Mouse (Mus musculus): ENCODE data around the gene Lix1l. TPM values are rescaled to one million over a fixed set of nuclear protein-coding genes. Genes with fewer than 3 reads are reported as not detected.
"Not testable (repeated sequence)": the region's sequence is repeated elsewhere in the genome, so short reads cannot be mapped to it uniquely, and the experiment has no call there.

Gene Lix1l
- polyA plus RNA-seq, 1 experiment from 2014 or later: 5.7 TPM

- WGBS: 2% methylated on average over 59 of the region's 60 CpGs
- H3K36me3 ChIP-seq: peaks cover 65% of the 10 kb centered on the region
Observed at GRCm38 (mm10) chr3:96634928-96635879, 34.3 kb downstream of the Lix1l start, which contains the start of the genes Pex11b and Gm42957. Pex11b (plus strand) TSS chr3:96635376. Gm42957 (plus strand) TSS chr3:96635474.

GRCm38 (mm10) chr3:96635906-96636305 is 35.0 kb downstream of the Lix1l start:
- Histone ChIP-seq H3K9ac (replicated peaks) (peak overlapping the region; percentile 95), H3K36me3 (peaks cover 71% of the 10 kb centered on the region), H3K4me3 (replicated peaks) (peak overlapping the region; percentile 95), H3K27me3 (no peaks in the 10 kb centered on the region), H3K9me3 (no peaks in the 10 kb centered on the region), H3K4me1 (replicated peaks) (peaks cover 25% of the 10 kb centered on the region), H3K27ac (peak overlapping the region; percentile 92), H3K4me2 (peak overlapping the region; percentile 73)
- WGBS: 12% methylated on average over 15 of the region's 15 CpGs
- ATAC-seq (ENCODE audit: insufficient number of reproducible peaks, insufficient read depth, low FRiP score, low TSS enrichment, low read depth): no peak

More at GRCm38 (mm10) chr3:96634928-96635879, 34.3 kb downstream of the Lix1l start, which contains the start of the genes Pex11b and Gm42957:
- Histone ChIP-seq H3K27ac (peak within 1 kb of the TSS; percentile 92), H3K27me3 (no peaks in the 10 kb centered on the region), H3K9ac (replicated peaks) (peak within 1 kb of the TSS; percentile 95), H3K4me2 (peak within 1 kb of the TSS; percentile 73), H3K9me3 (no peaks in the 10 kb centered on the region), H3K4me3 (replicated peaks) (peak within 1 kb of the TSS; percentile 95), H3K4me1 (replicated peaks) (peaks cover 29% of the 10 kb centered on the region)
- ATAC-seq (ENCODE audit: insufficient number of reproducible peaks, insufficient read depth, low FRiP score, low TSS enrichment, low read depth): peak; percentile 92

- peak overlapping the region; percentile 73 for H3K4me2 ChIP-seq
- peaks cover 21% of the 10 kb centered on the region for H3K4me1 ChIP-seq (replicated peaks)
- H3K4me3 ChIP-seq (replicated peaks): peak overlapping the region; percentile 95
- H3K9ac ChIP-seq (replicated peaks): peak overlapping the region; percentile 95
- WGBS: 75% methylated on average over 11 of the region's 11 CpGs
- H3K36me3 ChIP-seq: peaks cover 71% of the 10 kb centered on the region
- no peaks in the 10 kb centered on the region for H3K27me3 ChIP-seq
- no peaks in the 10 kb centered on the region for H3K9me3 ChIP-seq
- ATAC-seq (ENCODE audit: insufficient number of reproducible peaks, insufficient read depth, low FRiP score, low TSS enrichment, low read depth): no peak
- no peak overlapping the region for H3K27ac ChIP-seq
Observed at GRCm38 (mm10) chr3:96636448-96636847, 35.5 kb downstream of the Lix1l start.

GRCm38 (mm10) chr3:96639219-96639618 is 38.3 kb downstream of the Lix1l start:
- Histone ChIP-seq H3K27ac (no peak overlapping the region), H3K36me3 (peaks cover 71% of the 10 kb centered on the region), H3K9me3 (no peaks in the 10 kb centered on the region), H3K4me2 (no peak overlapping the region), H3K4me1 (replicated peaks) (peaks cover 17% of the 10 kb centered on the region), H3K27me3 (no peaks in the 10 kb centered on the region), H3K4me3 (replicated peaks) (no peak overlapping the region), H3K9ac (replicated peaks) (no peak overlapping the region)
- no peak for ATAC-seq (ENCODE audit: insufficient number of reproducible peaks, insufficient read depth, low FRiP score, low TSS enrichment, low read depth)
- 73% methylated on average over 1 of the region's 1 CpGs for WGBS

- no peak within 1 kb of the TSS for H3K4me2 ChIP-seq
- no peaks in the 10 kb centered on the region for H3K9me3 ChIP-seq
- no peak within 1 kb of the TSS for H3K9ac ChIP-seq (replicated peaks)
- no peak within 1 kb of the TSS for H3K4me3 ChIP-seq (replicated peaks)
- peaks cover 52% of the 10 kb centered on the region for H3K36me3 ChIP-seq
- ATAC-seq (ENCODE audit: insufficient number of reproducible peaks, insufficient read depth, low FRiP score, low TSS enrichment, low read depth): no peak
- H3K4me1 ChIP-seq (replicated peaks): 0 out of 2 replicates have a peak, but pooled peaks cover 4% of the 10 kb centered on the region
- H3K27me3 ChIP-seq: no peaks in the 10 kb centered on the region
- 68% methylated on average over 7 of the region's 7 CpGs for WGBS
- H3K27ac ChIP-seq: no peak within 1 kb of the TSS
Observed at GRCm38 (mm10) chr3:96645018-96645649, 44.2 kb downstream of the Lix1l start, which contains the start of gene Itga10. Itga10 (plus strand) TSS chr3:96645584.

GRCm38 (mm10) chr3:96647365-96647764 is 46.4 kb downstream of the Lix1l start:
- ATAC-seq (ENCODE audit: insufficient number of reproducible peaks, insufficient read depth, low FRiP score, low TSS enrichment, low read depth): no peak
- H3K9ac ChIP-seq (replicated peaks): no peak overlapping the region
- H3K4me3 ChIP-seq (replicated peaks): no peak overlapping the region
- no peaks in the 10 kb centered on the region for H3K27me3 ChIP-seq
- H3K36me3 ChIP-seq: peaks cover 32% of the 10 kb centered on the region
- no peak overlapping the region for H3K4me2 ChIP-seq
- H3K4me1 ChIP-seq (replicated peaks): 0 out of 2 replicates have a peak, but pooled peaks cover 4% of the 10 kb centered on the region
- 80% methylated on average over 3 of the region's 3 CpGs for WGBS
- H3K27ac ChIP-seq: no peak overlapping the region
- H3K9me3 ChIP-seq: no peaks in the 10 kb centered on the region

DNA sequence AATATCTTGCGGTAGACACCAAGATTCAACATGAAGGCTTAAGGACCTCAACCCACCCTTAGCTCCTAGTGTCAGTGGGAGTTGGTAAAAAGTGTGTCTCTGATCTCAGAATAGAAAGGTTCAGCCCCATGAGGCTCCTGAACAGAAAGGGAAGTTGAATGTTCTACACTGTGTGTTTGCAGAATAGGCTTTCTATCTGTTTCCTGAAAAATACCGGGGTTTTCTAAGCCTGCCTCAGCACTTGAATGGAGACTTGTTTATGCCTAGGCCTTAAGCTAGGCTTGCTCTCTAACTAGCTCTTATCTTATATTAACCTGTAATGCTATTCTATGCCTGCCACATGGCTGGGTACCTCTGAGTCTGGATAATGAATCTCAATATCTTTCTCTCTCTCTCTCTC is 60.0 kb downstream of the Lix1l start:
- Histone ChIP-seq H3K9ac (replicated peaks) (no peak overlapping the region), H3K27me3 (no peaks in the 10 kb centered on the region), H3K4me1 (replicated peaks) (peaks cover 12% of the 10 kb centered on the region), H3K27ac (no peak overlapping the region), H3K4me3 (replicated peaks) (no peak overlapping the region), H3K36me3 (peaks cover 9% of the 10 kb centered on the region; the same call in 1 of the 2 replicates), H3K9me3 (no peaks in the 10 kb centered on the region), H3K4me2 (no peak overlapping the region)
- ATAC-seq (ENCODE audit: insufficient number of reproducible peaks, insufficient read depth, low FRiP score, low TSS enrichment, low read depth): no peak
- 83% methylated on average over 2 of the region's 2 CpGs for WGBS

DNA sequence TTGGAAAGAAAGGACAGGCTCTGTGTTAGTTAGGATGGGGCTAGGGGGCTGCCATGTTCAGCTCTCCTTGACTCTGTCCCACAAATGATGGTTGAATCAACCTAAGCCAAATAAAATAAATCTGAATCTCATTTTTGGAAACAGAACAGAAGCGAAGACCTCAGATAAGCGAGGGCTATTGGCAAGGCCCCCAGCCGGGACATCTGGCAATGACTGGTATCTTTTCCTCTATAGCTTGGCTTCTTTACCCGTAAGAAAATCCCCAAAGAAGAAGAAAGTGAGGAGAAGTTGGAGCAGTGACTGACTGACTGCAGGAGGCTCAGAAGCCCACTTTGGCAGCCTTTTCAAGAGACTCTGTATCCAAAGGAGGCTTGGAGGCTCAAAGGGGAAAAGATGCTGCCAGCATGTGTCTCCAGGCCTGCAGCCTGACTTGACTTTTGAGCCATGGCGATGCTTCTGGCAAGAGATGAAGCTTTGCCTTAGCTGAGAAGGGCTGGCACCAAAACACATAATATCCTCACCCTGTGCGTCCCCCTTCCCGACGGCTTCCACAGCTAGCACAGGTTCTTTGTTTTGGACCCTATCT is 61.9 kb downstream of the Lix1l start:
- peak overlapping the region; percentile 31; the same call in 1 of the 2 replicates for H3K9ac ChIP-seq (replicated peaks)
- WGBS: 45% methylated on average over 8 of the region's 8 CpGs
- no peaks in the 10 kb centered on the region for H3K9me3 ChIP-seq
- H3K27me3 ChIP-seq: no peaks in the 10 kb centered on the region
- ATAC-seq (ENCODE audit: insufficient number of reproducible peaks, insufficient read depth, low FRiP score, low TSS enrichment, low read depth): no peak
- H3K4me2 ChIP-seq: peak overlapping the region; percentile 59
- no peaks in the 10 kb centered on the region for H3K36me3 ChIP-seq
- H3K4me1 ChIP-seq (replicated peaks): peaks cover 12% of the 10 kb centered on the region
- peak overlapping the region; percentile 31 for H3K4me3 ChIP-seq (replicated peaks)
- H3K27ac ChIP-seq: peak overlapping the region; percentile 86

DNA sequence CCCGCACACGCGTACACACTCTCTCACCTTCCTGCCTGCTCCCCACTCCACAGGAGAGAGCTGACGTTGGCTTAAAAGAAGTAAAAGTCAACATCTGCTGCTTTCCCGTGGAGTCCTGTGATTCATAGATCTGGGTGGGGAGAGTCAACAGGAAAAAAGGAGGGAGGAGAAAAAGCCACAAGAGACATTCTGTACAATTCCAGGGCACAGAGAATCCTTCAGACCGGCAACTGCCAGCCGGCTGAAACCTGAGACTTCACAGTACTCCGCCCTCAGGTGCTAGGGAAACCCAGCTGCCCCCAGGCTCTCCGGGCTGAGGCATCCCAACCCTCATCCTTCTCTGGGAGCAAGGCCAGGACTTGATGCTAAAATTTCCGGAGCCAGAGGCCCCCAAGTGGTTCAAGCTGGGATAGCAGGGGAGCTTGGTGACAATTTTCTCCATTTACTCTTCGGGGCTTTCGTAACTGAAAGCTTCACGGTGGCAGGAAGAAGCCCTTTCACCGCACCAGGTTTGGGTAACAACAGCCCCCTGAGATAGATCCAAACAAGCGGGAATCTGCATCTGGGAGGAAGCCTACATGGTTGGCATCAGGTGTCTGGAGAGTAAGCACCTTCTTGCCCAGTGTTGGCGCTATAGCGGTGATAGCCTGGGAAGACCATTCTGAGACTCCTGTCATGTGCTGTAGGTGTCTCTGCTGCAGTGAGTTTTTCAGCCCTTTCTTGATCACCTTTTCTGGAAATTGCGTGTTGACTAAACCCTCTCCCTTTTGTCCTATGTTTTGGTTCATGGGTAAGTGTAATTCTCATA is 62.7 kb downstream of the Lix1l start:
- Histone ChIP-seq H3K27me3 (no peaks in the 10 kb centered on the region), H3K4me3 (replicated peaks) (peak overlapping the region; percentile 31), H3K9ac (replicated peaks) (peak overlapping the region; percentile 31; the same call in 1 of the 2 replicates), H3K4me1 (replicated peaks) (peaks cover 12% of the 10 kb centered on the region), H3K4me2 (peak overlapping the region; percentile 59), H3K27ac (peak overlapping the region; percentile 86), H3K36me3 (no peaks in the 10 kb centered on the region), H3K9me3 (no peaks in the 10 kb centered on the region)
- peak; percentile 92 for ATAC-seq (ENCODE audit: insufficient number of reproducible peaks, insufficient read depth, low FRiP score, low TSS enrichment, low read depth)
- WGBS: 7% methylated on average over 17 of the region's 18 CpGs

GRCm38 (mm10) chr3:96665732-96666363 is 64.9 kb downstream of the Lix1l start:
- not testable (repeated sequence) for H3K36me3 ChIP-seq; H3K4me2 ChIP-seq; H3K4me3 ChIP-seq (replicated peaks); H3K9ac ChIP-seq (replicated peaks); ATAC-seq (ENCODE audit: insufficient number of reproducible peaks, insufficient read depth, low FRiP score, low TSS enrichment, low read depth); H3K27me3 ChIP-seq; H3K9me3 ChIP-seq; H3K27ac ChIP-seq
- H3K4me1 ChIP-seq (replicated peaks): peaks cover 20% of the 10 kb centered on the region
- 88% methylated on average over 7 of the region's 7 CpGs for WGBS
